Mouse (Mus musculus) small intestine, adult 2 months (tissue): ENCODE results near the gene 4930426L09Rik.

ENCODE experiments used
- CTCF ChIP-seq: fragments of 200-500 bp; IDR thresholded peaks from 2 replicates; pipeline ENCODE4 v1.5.1; 2012; ENCODE audit warnings: low read depth, mild to moderate bottlenecking, control low read depth, inconsistent platforms, low read length, moderate library complexity, mixed read lengths; ENCODE audit not compliant: insufficient replicate concordance, insufficient read length; ENCODE audit errors: extremely low read depth
- POLR2A ChIP-seq: fragments of 200-500 bp; IDR thresholded peaks from 2 replicates; pipeline ENCODE4 v1.6.1; 2012; ENCODE audit warnings: low read depth, mild to moderate bottlenecking, control low read depth, inconsistent platforms, low read length, moderate library complexity

DNA sequence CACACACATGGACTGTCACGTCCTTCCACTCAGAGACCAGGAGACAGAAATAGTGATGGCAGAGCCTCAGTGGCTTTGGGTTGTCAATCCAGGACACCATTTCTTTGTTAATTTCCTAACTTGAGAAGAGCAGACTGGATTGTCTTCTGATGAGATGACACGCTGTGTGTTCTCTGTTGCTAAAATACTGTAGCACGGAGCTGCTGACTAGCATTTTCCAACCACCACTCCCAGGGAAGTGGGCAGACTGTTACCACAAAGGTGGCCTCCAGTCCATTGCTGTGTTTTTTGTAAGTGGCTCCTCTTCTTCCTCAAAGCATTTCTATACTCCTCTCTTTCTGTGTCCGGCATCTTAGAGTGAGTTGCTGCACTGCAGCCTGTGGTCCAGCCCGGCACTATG, 39.6 kb upstream of the 4930426L09Rik start:
- TF ChIP-seq CTCF, result no peak
- no peak for TF ChIP-seq POLR2A
